Mouse (Mus musculus): ENCODE data around the gene Hnf4a. TPM values are rescaled to one million over a fixed set of nuclear protein-coding genes. Genes with fewer than 3 reads are reported as not detected.
"Not testable (repeated sequence)": the region's sequence is repeated elsewhere in the genome, so short reads cannot be mapped to it uniquely, and the experiment has no call there.

The Hnf4a gene
- polyA plus RNA-seq, 1 experiment, result 0.22 TPM

GRCm38 (mm10) chr2:163620451-163620850 lies 113.8 kb downstream of the Hnf4a start:
- Histone ChIP-seq H3K4me1 (ENCODE audit: control insufficient read depth, insufficient read depth, insufficient read length) (no peaks in the 10 kb centered on the region), H3K27me3 (ENCODE audit: control insufficient read depth, insufficient read depth, low read length) (no peaks in the 10 kb centered on the region), H3K4me3 (ENCODE audit: extremely low read depth, insufficient read depth, insufficient read length) (no peak overlapping the region), H3K27ac (ENCODE audit: insufficient read depth, low read length) (no peak overlapping the region), H3K36me3 (ENCODE audit: control insufficient read depth, insufficient read depth, low read length) (peaks cover 77% of the 10 kb centered on the region)
- TF ChIP-seq CTCF (IDR thresholded peaks at IDR 0.05; ENCODE audit: extremely low read depth, insufficient read depth, insufficient read length, insufficient replicate concordance), result no peak
- TF ChIP-seq POLR2A (IDR thresholded peaks at IDR 0.05; ENCODE audit: low read depth, low read length), result no peak
- 90% methylated on average over 8 of the region's 8 CpGs for WGBS
- DNase-seq (ENCODE audit: low read depth in 1 of 2, low spot score in 2 of 2), result no peak

DNA sequence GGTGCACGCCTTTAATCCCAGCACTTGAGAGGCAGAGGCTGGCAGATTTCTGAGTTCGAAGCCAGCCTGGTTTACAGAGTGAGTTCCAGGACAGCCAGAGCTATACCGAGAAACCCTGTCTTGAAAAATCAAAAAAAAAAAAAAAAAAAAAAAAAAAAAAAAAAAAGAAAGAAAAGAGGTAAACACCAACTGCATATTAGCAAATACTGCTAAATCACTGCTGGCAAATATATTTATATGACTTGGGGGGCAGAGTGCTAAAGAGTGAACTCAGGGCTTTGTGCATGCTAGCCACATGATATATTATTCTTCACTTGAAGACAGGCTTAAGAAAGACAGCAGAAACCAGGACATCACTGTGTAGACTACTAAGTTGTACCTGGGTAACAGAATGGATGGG lies 114.8 kb downstream of the Hnf4a start:
- WGBS, result 95% methylated on average over 3 of the region's 3 CpGs
- peaks cover 77% of the 10 kb centered on the region for H3K36me3 ChIP-seq (ENCODE audit: control insufficient read depth, insufficient read depth, low read length)
- not testable (repeated sequence) for H3K27me3 ChIP-seq (ENCODE audit: control insufficient read depth, insufficient read depth, low read length); H3K27ac ChIP-seq (ENCODE audit: insufficient read depth, low read length); H3K4me1 ChIP-seq (ENCODE audit: control insufficient read depth, insufficient read depth, insufficient read length); DNase-seq (ENCODE audit: low read depth in 1 of 2, low spot score in 2 of 2); H3K4me3 ChIP-seq (ENCODE audit: extremely low read depth, insufficient read depth, insufficient read length)

Other genes with a start within 250 kb of the Hnf4a start
- gene Jph2, start 108.8 kb upstream of the Hnf4a start, polyA plus RNA-seq (2012; rRNA removed), result 2.9 and 4.3 TPM in 2 replicates
- 8.3 and 9.0 TPM in 2 replicates for gene Oser1, start 82.1 kb upstream of the Hnf4a start, polyA plus RNA-seq (2012; rRNA removed)
- gene Gdap1l1, start 68.3 kb upstream of the Hnf4a start, polyA plus RNA-seq (2012; rRNA removed), result 0.14 and 0.19 TPM in 2 replicates
- 3.7 and 4.1 TPM in 2 replicates for gene Fitm2, start 34.2 kb upstream of the Hnf4a start, polyA plus RNA-seq (2012; rRNA removed)
- not detected in 2 replicates for gene R3hdml, start 14.5 kb upstream of the Hnf4a start, polyA plus RNA-seq (2012; rRNA removed)
- gene Ttpal, start 95.5 kb downstream of the Hnf4a start, polyA plus RNA-seq (2012; rRNA removed), result 57.9 and 67.7 TPM in 2 replicates
- gene Serinc3, start 138.3 kb downstream of the Hnf4a start, polyA plus RNA-seq (2012; rRNA removed), result 400 and 443 TPM in 2 replicates
- gene Pkig, start 151.6 kb downstream of the Hnf4a start, polyA plus RNA-seq (2012; rRNA removed), result 138 and 179 TPM in 2 replicates
- 4.3 and 4.5 TPM in 2 replicates for gene Ada, start 243.4 kb downstream of the Hnf4a start, polyA plus RNA-seq (2012; rRNA removed)